Mouse (Mus musculus): ENCODE data around the gene Gm49321.
A peak's percentile ranks its signal among the peaks of the same experiment; 100 is the strongest.

The Gm49321 gene

GRCm38 (mm10) chr12:73949318-73950058 lies 12.0 kb downstream of the Gm49321 start:
- peak in 1 of 2 experiments; percentile 11 for DNase-seq

DNA sequence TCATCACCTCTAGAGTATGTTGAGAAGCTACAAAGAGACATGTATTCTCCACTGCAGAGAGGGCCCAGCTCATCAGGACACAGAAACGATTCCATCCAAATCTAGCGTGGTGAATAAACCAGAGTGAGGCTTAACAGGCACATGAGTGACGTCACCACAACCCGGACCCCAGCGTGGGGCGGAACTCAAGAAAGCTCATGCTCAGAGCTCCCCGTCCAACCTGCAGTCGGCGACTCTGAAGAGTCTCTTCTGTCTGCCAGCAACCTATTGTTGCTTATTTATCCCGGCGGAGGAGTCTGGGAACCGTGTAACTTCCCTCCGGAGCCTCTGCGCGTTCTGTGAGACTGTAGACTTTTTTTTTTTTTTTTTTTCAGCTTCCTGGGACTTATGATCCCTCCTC lies 15.4 kb downstream of the Gm49321 start:
- peak; percentile 20 to 23 for DNase-seq

GRCm38 (mm10) chr12:73953420-73954186 lies 16.1 kb downstream of the Gm49321 start:
- DNase-seq, result no peak

GRCm38 (mm10) chr12:73954785-73955184 lies 17.3 kb downstream of the Gm49321 start:
- no peak for DNase-seq

DNA sequence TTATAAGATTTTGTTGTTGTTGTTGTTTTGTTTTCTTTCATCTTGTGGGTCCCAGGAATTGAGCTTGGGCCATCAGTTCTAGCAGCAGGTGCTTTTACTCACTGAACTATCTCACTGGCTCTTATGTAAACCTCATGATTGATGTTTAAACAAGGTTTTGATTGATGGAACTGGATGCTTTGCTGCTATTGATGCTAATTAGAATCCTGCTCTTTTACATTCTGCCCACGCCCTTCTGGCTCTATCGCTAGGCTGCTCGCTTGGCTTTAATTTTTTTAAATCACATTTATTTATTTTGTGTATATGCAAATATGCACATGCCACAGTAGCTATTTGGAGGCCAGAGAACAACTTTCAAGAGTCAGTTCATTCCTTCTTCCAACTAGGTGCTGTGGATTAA lies 20.2 kb downstream of the Gm49321 start:
- no peak for DNase-seq

DNA sequence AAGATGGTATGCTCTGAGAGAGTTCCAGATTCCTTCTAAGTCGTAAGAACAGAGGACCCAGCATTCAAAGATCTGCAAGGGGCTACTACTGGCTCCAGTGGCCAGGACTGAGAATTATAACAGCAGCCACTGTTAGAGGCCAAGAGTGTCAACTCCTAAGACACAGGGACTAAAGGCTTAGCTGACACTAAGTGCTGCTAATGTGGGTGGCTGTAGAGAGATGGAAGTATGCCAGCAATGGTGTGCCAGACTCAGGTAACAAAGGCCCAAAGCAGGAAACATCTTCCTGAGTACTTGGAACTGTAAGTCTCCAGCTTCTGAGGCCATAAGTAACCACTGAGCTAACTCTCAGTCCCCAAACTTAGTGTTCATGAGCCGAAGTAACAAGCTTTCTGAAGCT lies 21.4 kb downstream of the Gm49321 start:
- DNase-seq, result no peak

DNA sequence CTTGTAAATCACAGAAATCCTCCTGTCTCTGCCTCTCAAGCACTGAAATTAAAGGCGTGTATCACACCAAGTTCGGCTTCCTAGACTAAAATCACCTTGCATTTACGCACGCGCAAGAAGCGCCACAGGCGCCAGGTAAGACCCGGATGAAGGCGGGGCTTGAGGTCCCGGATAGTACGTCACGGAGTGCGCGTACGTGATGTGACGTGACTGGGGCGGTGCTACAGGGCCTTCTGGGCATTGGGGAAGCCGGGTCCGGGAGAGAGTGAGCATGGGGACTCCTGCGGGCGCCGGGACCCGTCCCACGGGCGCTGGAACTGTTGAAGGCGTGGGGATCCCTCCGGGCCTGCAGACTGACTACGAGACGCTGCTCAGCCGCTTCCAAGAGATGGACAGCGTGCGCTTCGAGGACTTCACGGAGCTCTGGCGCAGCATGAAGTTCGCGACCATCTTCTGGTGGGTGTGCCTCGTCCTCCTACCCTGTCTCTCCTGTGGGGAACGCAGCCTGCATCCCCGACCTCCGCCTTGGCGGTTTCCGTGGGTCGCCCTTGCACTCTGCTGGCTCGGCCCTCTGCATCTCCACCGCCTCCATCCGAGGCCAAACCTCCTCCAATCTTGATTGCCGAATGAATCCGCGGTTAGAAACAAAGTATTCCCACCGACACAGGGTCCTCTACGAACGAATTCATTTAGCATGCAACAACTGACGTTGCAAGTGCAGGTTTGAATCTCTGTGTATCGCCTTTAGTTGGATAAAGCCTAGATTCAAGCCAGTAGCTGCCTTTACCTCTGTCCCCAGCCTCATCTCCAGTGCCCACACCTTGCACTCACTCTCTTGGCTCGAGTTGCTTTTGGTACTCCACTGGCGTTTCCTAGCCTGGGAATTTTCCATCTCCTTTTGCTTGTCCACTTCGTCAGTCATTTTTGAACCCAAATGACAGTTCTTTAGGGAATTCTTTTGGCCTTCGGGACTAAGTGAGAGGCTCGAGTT lies 27.1 kb downstream of the Gm49321 start, which contains the start of gene Snapc1:
Gene Snapc1 (plus strand): TSS at position 191 of the 991 bp plus-strand sequence.
- DNase-seq, result peak; percentile 93 to 98

DNA sequence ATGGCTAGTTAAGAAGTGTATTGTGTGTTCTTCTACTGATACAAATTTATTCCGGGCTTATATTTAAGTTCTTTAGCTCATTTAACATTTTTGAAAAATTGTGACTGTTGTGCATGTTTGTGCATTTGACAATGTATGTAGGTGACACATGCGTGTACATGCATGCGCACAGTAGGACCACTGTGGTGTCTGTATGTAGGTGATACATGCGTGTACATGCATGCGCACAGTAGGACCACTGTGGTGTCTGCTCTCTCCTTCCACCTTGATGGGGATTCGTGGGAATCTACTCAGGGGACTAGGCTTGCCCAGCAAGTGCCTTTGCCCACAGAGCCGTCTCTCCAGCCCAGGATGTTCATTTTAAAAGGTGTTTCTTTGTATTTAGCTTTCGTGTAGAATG lies 31.7 kb downstream of the Gm49321 start:
- no peak for DNase-seq

- no peak for DNase-seq
These were observed 37.1 kb downstream of the Gm49321 start for GRCm38 (mm10) chr12:73974584-73974983.

GRCm38 (mm10) chr12:73978144-73978543 lies 40.7 kb downstream of the Gm49321 start:
- no peak for DNase-seq

- DNase-seq, result no peak
These were observed 42.2 kb downstream of the Gm49321 start for GRCm38 (mm10) chr12:73979667-73980066.

GRCm38 (mm10) chr12:73982533-73982932 lies 45.1 kb downstream of the Gm49321 start:
- DNase-seq, result no peak

DNA sequence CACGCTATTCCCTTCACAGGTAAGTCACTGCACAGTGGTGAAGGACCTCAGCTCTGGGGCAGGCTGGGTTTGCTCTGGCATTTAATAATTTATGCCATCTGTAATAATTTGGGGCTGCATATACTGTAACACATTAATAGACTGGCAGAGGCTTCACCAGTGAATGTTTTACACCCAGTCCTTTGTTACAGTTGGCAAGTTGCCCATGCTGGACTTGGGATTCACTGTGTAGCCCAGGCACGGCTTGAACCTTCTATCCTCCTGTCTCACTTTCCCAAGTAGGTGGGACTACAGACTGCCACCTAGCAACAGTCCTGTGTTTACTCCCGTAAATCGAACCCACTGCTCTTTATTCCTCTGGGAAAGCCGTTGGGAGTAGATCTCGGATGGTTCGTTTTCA lies 48.8 kb downstream of the Gm49321 start:
- no peak for DNase-seq

- DNase-seq, result no peak
These were observed 51.0 kb downstream of the Gm49321 start for GRCm38 (mm10) chr12:73988393-73989008.

DNA sequence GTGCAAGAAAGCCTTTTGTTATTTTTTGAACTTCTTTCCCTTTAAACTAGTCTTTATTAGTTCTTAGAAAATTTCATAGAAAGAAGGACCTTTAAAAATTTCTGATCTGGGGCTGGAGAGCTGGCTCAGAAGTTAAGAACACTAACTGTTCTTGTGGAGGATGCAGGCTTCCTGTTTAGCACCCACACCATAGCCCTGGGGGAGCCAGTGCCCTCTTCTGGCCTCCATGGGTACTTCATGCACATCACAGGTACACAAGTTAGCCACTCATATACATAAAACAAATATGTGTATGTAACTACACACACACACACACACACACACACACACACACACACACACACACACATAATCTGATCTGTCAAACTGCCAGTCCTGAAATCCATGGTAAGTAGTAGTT lies 52.1 kb downstream of the Gm49321 start:
- DNase-seq, result peak; percentile 26 to 68

DNA sequence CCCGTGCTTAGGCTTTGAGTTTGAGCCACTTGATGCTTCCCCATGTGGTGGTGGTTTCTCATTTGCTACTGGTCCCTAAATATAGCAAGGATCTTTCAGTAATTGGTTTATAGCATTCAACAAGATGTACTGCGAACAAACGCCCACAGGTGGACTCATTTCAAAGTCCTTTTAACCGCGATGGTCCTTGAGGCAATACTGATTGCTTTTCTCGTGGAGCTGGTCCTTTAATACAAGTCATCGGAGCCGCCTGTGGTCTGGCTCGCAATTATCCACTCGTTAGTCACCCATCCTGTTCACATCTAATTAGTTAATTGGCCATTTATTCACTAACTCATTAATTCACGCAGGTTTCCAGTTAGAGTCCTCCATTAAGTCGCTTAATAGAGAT lies 59.4 kb downstream of the Gm49321 start:
- no peak for DNase-seq

DNA sequence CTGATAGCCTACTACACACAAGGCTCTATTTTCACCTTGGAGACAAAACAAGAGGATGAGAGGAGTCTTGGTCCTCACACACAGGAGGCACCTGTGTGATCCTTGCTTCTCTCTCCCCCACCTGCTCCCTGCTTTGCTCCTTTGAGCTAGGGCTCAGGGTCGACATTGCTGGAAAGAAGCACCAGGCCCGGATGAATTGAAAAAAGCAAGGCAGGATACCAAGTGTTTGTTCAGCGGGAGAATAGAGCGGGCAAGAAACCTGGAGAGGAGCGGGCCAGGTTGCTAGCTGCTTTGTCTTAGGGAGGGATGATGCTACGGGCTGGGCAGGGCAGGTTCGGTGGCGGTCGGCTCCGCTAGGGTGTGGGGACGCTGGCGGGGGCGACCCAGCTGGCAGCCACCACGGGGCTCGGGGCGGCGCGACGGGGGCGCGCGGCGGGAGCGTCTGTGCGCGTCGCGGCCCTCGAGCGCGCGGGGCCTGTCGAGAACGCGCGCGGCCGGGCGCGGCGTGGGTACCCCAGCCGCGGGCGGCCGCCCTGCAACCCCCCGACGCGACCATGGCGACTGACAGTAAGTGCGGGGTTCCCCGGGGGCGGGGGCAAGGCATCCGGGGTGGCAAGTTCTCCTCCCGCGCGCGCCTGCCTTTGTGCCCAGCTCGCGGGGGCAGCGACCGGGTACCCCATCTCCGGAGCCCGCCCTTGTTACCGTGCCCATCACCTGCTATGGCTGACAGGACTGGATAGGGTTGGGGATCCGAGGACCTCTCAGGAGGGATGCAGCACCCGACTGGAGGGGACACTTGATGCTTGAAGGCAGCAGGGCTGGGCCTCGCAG lies 60.1 kb downstream of the Gm49321 start, which contains the start of gene Syt16:
Gene Syt16 (plus strand): TSS at position 365 of the 831 bp plus-strand sequence.
- DNase-seq, result no peak

DNA sequence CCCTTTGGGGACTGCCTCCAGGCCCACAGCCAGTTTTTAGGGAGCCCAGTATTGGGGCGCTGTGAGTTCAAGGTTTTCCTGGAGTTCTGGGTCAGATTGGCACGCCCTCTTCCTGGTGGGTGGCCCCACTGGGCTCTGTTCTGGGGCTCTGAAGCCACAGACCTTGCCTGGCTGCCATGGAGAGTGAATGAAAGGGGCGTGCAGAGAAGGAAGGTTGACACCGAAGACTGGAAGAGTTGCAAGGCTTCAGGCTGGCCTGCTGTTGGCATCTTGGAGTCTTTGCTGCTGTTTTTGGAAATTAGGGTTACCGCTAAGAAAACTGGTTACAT lies 60.6 kb downstream of the Gm49321 start:
- no peak for DNase-seq

- DNase-seq, result no peak
These were observed 65.0 kb downstream of the Gm49321 start for GRCm38 (mm10) chr12:74002449-74002848.

DNA sequence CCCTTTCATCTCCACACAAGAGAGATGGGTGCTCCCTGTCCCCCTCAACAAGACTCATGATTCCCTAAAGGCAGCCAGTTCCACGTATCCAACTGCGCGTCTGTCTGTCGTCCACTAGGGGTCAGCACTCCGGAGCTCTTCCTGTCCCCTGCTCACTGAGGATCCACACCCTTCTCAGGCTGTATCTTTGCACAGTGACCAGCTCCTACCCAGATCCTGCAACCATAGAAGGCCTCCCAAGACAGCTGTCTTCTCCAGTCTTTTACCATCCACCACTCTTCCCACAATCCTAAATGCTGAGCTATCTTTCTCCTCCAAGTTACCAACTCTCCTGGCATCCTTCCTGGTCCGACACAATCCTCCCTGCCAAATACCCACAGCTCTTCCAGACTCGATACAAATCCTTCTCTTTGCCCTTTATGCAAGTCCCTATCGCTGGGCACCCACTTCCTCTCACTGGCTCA lies 72.0 kb downstream of the Gm49321 start:
- DNase-seq, result peak in 1 of 2 experiments; percentile 17

GRCm38 (mm10) chr12:74013739-74014138 lies 76.3 kb downstream of the Gm49321 start:
- DNase-seq, result peak in 1 of 2 experiments; percentile 73
